Mouse (Mus musculus) bone marrow macrophage, adult 2 months (primary cell): ENCODE measurements at regions not wholly inside any gene's neighbourhood (a gene's known extent, or its start where the extent isn't known, plus 50 kb on each side); places are given as distances from the start of the nearest gene placed in this dataset.

Experiments used
- CTCF ChIP-seq: IDR thresholded peaks from 2 replicates; pipeline ENCODE4 v1.5.1; 2012; ENCODE audit warnings: low read depth, mild to moderate bottlenecking, low read length, moderate library complexity
- POLR2A ChIP-seq: IDR thresholded peaks from 2 replicates; pipeline ENCODE4 v1.6.1; 2012; ENCODE audit warnings: mild to moderate bottlenecking, low read depth, low read length, borderline replicate concordance

DNA sequence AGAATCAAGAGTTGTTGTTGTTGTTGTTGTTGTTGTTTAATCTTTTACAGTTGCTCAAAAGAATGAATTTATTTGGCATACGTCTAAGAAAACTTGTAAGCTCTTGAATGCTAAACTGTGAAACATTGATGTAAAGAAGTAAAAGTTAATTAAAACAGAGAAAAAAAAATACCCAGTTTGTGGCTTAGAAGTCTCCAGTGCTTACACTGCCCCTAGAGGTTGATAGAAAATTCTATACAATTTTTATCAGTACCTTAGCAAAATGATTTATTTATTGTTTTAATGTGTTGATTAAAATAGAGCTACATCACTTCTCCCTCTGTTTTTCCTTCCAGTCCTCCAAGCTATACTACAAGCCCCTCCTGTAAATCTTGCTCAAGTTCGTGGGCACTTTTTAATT is 165.8 kb upstream of the Bank1 start:
- TF ChIP-seq CTCF (no peak), POLR2A (no peak)
